Mouse (Mus musculus) adrenal gland, adult 2 months (tissue): ENCODE data around the gene Phpt1. TPM values are rescaled to one million over a fixed set of nuclear protein-coding genes. Genes with fewer than 3 reads are reported as not detected.

Source experiments
- DNase-seq: peaks from one replicate; pipeline ENCODE4 v3.0.0; 2021
- long read RNA-seq: library from polyadenylated mRNA; stranded (forward); transcript quantifications from one replicate; pipeline ENCODE4 v2.0.0, GENCODE M21; 2021
- polyA plus RNA-seq: library from polyadenylated mRNA; depleted of rRNA; stranded (reverse); fragments of >200 nt; gene quantifications from 2 replicates; pipeline ENCODE4 v1.2.3, GENCODE M21; 2012; rRNA removed
- total RNA-seq, 2 experiments: library from RNA; stranded (reverse); gene quantifications; 2 replicates each; pipeline ENCODE4 v1.2.3; 2021

Phpt1 gene
- total RNA-seq, result 10 to 100 TPM; 53.5 to 54.1 TPM
- 36.7 and 53.4 TPM in 2 replicates for polyA plus RNA-seq
- long read RNA-seq, transcript Phpt1-201 (3 exons, 937 nt), result major isoform, 45 of 50 reads
- long read RNA-seq, partial matches to known transcripts, result 0 of 50 reads
- long read RNA-seq, other reads (novel, unspliced or antisense), result 5 of 50 reads

GRCm38 (mm10) chr2:25574579-25575431 is at the start of gene Phpt1, which contains the start of gene Mamdc4:
Phpt1 (minus strand) TSS chr2:25575224.
Mamdc4 (minus strand) TSS chr2:25574845.
- DNase-seq, result peak; percentile 98

DNA sequence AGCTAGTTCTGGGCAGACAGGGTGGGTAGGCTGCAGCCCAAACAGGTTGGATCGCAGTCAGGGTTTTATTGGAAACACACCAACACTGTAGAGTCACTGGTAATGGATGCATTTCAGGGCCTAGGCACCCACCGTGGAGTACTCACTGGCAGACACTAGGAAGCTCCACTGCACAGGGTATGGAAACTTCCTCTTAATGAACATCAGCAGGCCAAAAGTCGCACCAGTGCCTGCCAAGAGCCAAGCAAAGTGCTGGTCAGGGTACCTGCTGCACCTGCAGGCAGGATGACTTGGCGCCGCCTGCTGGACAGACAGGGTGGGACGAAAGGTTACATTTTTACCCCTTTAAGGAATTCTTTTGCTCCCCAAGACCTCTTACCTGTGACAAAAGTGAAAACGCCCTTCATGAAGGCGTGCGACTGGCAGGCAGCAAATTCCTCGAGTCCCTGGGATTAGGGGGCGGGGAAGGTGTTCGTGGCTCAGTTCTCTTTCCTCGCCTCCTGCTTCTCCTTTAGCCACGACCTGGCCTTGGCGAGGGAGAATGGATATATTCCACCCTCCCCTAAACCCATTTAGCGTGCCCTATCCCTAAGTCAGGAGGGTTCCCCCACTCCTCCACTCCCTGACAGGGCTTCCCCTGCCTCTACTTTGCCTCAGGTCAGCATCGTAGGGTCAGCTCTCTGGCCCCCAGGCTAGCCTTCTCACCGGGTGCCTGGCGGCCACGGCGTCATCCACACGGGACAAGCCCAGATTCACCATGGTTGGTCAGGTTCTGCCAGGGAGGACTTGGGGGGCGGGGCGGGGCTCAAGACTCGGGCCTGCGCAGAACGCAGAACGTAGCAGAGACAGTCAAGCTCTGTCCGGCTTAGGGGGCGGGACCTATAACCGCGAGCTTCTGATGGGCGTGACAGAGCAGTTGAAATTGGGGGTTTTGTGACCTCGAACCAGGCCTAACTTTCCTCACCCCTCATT is 46.5 kb upstream of the Phpt1 start, which contains the start of gene Tmem141:
TSS of gene Tmem141 (minus strand) at position 777 of the 972 bp plus-strand sequence.
- peak; percentile 97 for DNase-seq

- no peak for DNase-seq
These were observed 45.8 kb upstream of the Phpt1 start for GRCm38 (mm10) chr2:25620852-25621228.

DNA sequence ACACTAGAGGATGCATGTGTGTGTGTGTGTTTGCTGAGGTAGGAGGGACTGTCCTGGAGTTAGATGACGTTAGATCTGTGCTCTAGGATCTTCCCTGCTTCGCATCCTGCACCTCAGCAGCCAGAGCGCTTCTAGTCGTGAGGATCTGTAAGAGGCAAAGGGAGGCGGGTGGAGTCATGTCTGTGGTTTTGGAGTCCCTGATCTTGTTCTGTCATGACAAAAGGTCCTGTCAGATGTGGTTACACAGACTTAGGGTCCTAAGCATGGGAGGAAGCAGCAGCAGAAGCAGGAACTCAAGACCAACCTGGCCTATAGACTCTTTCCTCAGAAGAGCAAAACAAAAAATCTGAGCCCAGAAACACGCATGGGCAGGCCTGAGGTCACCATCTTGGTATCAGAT is 45.4 kb upstream of the Phpt1 start:
- DNase-seq, result no peak

DNA sequence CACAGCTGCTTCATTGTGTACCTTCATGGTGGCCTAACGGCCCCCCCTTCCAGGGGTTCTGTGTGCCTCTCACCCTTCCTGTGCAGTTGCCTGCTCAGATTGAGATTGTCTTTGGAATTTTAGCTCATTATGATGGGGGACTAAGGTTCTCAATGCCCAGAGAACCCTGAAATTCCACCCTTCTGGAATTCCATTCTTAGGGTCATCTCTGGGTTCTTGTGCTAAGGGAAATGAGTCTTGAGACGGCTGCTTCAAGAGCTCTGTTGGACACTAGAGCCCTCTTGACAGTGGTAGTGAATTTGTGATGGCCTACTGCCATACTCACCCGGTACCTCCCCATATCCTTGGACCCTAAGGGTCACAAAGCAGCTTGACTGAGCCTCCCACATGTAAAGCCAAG is 42.6 kb upstream of the Phpt1 start, which contains the start of gene Ccdc183:
TSS of gene Ccdc183 (minus strand) at position 101 of the 400 bp plus-strand sequence.
- DNase-seq, result no peak

DNA sequence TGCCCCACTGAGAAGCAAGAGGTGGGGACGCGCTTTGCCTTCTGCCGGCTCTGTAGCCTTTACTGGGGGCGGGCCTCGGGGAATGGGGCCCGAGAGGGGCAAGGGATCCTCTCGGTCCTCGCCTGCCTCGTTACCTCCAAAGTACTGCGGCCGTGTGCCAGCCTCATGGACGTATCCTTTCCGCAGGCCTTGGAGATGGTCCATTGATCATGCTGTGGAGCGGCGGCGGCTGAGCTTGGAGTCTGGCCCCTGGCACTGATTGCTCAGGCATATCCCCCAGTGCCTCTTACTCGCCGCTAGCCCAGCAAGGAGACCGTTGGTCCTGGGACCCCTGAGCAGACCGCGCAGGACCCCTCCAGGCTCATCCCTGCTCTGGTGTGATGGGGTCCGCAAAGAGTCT is 41.4 kb upstream of the Phpt1 start:
- no peak for DNase-seq

- DNase-seq, result no peak
These were observed 33.6 kb upstream of the Phpt1 start for GRCm38 (mm10) chr2:25608671-25609070.

- DNase-seq, result peak; percentile 93
These were observed 33.0 kb upstream of the Phpt1 start, which contains the start of gene Rabl6 for GRCm38 (mm10) chr2:25607761-25608622. Rabl6 (minus strand) TSS chr2:25608521.

GRCm38 (mm10) chr2:25602526-25602925 is 27.5 kb upstream of the Phpt1 start:
- DNase-seq, result no peak

- DNase-seq, result no peak
These were observed 25.0 kb upstream of the Phpt1 start for GRCm38 (mm10) chr2:25600037-25600436.

DNA sequence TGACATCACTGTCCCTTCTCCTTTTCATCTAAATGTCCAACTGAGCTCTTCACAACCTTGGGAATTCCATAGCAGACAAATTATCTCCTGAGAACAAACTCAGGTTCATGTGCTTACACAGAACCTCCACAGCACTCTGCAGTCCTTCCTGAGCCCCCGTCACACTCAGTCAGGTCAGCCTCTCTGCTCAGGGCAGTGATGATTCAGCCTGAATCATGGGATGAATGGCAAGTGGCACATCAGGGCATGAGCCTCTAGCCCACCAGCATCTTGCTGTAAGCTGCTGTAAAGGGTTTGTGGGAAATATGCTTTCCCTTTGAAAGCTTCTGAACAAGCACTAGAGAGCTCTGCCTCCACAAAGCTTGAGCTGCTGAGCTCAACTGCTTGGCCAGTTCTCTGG is 23.7 kb upstream of the Phpt1 start:
- peak; percentile 59 for DNase-seq

- DNase-seq, result no peak
These were observed 21.9 kb upstream of the Phpt1 start for GRCm38 (mm10) chr2:25596765-25597510.

DNA sequence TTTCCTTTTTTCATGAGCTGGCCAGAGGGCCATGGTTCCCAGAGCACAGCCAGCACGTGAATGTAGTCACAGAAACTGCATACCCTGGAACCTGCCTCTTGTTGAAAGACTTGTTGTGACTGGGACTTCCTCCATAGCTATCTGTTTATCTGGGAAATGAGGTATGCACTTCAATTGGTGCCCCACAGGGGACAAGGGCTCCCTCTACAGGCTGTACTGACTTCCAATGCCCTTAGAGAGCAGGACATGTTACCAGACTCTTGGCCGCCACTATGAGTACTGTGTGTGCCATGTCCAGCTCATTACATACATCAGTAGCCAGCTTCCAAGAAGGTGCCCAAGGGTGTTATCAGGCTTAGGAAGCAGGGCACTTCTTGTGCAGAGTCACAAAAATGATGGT is 16.8 kb upstream of the Phpt1 start:
- DNase-seq, result no peak

DNA sequence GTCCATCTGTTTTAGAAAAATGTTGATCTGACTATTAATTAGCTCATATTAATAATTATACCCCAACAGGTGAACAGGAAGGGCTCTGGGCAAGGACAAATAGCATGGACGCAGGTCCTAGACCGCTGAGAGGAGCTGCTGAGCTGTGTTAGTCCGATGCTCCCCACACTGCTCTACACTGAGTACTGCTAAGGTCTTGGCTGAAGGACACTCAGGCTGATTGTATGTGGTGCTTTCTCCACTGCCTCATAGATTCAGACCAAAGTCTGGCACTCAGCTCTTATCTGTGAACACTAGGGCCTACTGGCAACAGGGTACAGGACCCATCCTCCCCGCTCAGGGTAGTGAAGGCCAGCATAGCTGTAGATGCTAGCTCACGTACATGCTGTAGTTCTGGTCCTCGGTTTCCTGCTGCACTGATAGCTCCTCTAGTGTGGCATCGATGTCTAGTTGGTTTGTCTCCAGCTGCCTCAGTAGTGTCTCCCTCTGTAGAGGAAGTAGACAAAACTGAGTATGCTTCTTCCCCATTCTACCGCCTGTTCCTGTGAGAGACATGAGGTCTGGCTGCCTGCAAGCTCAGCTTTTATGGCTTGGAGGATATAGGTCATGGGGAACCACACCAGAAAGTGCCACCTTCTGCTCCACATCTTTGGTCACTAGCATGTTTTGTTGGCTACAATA is 13.3 kb upstream of the Phpt1 start:
- DNase-seq, result no peak

DNA sequence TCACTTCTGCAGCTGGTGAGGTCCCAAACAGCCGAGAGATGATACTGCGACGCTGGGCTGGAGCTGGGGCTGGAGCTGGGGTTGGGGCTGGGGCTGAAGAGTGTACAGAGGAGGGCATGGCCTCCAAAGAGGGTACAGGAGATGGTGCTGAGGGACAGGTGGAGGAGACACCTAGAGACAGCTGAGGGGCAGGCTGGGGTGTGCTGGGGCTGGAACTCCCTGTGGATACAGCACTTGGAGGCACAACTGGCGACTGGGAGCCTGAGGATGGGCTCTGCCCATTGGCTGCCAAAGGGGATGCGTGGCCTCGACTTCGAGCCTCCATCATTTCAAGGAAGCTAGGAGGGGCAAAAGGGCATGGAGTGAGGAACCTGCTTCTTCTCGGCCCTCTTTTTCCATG is 12.3 kb upstream of the Phpt1 start:
- no peak for DNase-seq

- DNase-seq, result no peak
These were observed 10.6 kb upstream of the Phpt1 start for GRCm38 (mm10) chr2:25585601-25586000.

DNA sequence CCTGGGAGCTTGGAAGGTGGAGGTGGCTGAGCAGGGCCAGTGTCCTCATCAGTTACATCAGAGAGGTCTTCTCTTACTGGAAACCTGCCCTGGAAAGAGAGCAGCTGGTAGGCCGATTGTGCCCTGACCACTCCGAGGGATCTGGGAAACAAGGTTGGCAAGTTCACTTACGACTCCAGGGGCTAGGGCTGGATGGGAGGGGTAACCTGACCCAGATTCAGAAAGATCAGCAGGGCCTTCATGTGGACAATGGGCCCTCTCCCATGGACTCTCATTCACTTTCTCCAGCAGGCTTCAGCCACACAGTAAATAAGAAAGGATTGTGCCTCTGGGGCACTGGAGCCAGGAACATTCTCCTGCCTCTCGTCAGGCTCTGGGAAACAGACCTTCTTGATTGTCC is 9.8 kb upstream of the Phpt1 start:
- DNase-seq, result no peak

GRCm38 (mm10) chr2:25584152-25584551 is 9.1 kb upstream of the Phpt1 start:
- no peak for DNase-seq

GRCm38 (mm10) chr2:25583571-25583970 is 8.5 kb upstream of the Phpt1 start:
- no peak for DNase-seq

DNA sequence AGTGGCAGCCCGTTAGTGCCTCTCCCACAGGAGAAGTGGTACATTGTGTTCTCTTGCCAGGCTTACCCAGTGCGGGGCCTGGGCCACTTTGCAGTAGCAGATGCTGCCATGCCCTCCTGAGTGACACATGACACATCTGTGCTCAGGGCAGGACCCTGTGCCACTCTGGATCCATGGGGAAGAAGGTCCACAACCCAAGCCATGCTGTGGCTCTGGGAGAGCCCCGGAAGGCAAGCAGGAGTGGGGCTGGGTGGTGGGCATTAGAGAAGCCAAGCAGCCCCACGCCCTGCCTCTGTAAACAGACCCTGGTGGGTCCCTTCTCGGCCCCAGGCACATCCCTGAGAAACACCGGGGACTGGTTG is 8.1 kb upstream of the Phpt1 start:
- no peak for DNase-seq
